Mouse (Mus musculus) gonadal fat pad, adult 2 months (tissue): ENCODE results near the gene Plppr3. TPM values are rescaled to one million over a fixed set of nuclear protein-coding genes. Genes with fewer than 3 reads are reported as not detected.

ENCODE experiments used
- DNase-seq: peaks from one replicate; pipeline ENCODE4 v3.0.0-alpha.2; 2012; ENCODE audit warnings: low read depth
- polyA plus RNA-seq: library from polyadenylated mRNA; depleted of rRNA; stranded (reverse); fragments of >200 nt; gene quantifications from 2 replicates; pipeline ENCODE4 v1.2.3, GENCODE M21; 2012; rRNA removed

Plppr3 gene
- polyA plus RNA-seq, 1 experiment, result 11.5 TPM

DNA sequence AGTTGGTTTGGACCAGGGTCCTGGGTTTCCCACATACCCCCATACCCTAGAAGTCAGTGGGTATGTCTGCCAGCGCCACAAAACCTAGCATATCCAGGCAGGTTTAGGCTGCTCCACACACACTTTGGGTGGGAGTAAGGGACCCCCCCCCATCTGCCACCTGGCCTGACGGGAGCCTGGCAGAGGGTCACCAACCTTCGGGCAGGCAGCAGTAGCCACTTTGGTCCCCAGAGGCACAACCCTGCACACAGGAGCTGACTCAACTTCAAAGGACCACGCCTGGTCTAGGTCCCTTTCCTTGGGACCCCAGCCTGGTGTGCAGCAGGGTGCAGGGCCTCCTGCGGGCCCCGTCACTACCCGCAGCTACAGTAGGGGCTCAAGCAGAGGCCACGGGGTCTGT lies 54.2 kb downstream of the Plppr3 start:
- DNase-seq, result no peak

DNA sequence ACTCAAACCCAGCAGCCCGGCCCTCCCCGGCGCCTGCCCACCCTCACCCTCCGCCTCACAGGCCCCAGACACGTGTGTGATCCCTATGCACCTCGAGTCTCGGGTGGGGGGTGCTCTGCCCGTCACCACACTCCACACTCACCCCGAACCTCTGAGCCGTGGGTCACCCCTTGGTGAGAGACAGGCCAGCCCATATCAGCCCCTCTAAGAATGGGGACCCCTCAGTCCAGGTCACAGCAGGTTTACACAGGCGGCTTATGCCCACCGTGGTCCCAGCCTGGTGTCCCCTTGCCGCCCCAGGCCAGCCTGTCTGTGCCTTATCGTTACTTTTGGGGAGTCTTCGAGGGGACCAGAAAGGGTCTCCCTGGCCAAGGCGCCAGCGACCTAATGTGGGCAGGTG lies 54.8 kb downstream of the Plppr3 start:
- no peak for DNase-seq

GRCm38 (mm10) chr10:79818225-79818624 lies 56.2 kb downstream of the Plppr3 start:
- DNase-seq, result no peak

DNA sequence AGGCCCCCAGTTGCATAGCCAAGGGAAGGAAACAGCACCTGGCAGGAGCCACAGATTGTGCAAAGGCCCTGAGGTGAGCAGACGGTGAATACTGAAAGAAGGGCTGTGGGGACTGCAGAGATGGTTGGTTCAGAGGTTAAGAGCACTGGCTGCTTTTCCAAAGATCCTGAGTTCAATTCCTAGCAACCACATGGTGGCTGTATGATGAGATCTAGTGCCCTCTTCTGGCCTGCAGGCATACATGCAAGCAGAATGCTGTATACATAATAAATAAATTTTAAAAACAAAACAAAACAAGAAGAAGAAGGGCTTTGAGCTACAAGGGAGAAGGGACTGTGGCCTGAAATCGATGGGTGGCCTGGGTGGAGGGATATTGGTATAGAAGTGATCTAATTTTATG lies 57.3 kb downstream of the Plppr3 start:
- DNase-seq, result no peak

DNA sequence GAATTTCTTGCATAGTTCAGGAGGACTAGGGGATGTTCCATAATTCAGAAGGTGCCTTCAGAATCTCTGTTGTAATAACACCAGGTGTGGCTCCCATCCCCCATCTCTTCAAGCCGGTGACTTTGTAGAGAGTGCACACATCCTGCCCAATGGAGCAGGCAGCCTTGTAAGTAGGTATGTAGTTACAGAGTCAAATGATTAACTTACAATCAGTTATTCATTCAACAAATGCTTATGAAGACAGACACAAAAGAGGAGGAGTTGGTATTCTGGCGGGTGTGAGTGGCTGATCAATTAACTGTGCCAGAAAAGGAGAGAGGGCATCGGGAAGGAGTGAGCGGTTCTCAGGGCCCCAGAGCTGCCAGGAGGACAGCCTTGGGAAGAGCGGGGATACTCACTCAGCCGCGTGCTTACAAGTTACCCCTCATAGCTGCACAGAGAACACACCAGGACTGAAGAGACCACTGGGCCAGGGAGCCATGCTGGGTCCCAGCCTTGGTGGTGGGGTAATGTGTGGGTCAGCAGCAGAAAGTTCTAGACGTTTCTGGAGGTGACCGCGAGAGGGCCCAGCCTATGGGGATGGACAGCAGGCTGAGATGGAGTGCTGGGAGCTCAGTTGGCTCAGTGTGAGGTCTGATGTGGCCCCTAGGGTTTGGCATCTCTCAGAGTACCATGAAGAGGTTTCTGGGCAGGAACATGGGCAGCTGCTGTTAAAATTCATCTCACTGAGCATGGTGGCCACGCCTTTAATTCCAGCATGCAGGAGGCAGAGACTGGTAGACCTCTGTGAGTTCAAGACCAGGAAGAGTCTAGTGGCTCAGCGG lies 58.6 kb downstream of the Plppr3 start:
- no peak for DNase-seq

GRCm38 (mm10) chr10:79814271-79814842 lies 60.1 kb downstream of the Plppr3 start:
- no peak for DNase-seq

DNA sequence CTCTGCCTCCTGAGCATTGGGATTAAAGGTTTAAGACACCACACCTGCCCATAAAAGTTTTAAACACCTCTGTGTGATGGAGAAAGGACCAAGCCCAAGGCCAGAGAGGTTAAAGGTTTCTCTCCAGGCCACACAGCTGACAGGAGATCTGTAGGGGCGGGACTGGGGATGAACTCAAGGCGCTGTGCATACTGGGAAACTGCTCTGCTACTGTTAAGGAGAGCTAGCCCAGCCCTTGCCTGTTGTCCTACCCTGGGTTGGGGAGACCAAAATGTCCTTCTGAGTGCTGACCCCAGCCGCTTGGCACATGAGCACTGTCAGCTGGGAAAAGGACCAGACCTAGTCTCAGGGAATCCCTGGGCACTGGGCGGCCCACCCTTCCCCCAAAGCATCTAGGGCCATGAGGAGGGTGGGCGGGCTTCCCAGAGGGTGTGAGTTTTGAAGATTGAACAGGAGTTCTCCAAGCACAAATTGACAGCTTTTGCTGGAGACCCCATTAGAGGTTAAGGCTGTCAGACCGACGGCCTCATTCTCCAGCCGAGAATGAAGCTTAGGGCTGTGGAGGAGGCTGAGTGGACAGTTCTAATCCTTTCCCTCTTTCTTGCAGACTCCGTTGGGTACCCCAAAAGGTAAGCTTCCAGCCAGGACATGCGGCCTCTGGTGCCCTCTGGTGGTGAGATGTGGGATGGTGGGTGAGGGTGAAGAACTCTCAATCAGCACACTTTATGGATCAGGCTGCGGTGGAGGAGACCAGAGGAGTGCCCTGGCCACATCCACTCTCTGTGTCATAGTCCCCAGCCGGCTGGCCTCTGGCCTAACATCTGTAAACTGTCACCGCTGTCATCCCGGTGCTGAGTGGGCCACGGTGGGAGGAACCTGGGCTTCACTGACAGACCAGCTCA lies 62.4 kb downstream of the Plppr3 start:
- no peak for DNase-seq

Other genes with a start within 250 kb of the Plppr3 start
- gene Shc2, start 236.7 kb downstream of the Plppr3 start, polyA plus RNA-seq, result 4.1 and 5.2 TPM in 2 replicates
- gene Odf3l2, start 228.9 kb downstream of the Plppr3 start, polyA plus RNA-seq, result not detected in 2 replicates
- gene Madcam1, start 210.1 kb downstream of the Plppr3 start, polyA plus RNA-seq, result 0.32 and 0.35 TPM in 2 replicates
- 52.4 and 53.2 TPM in 2 replicates for gene Tpgs1, start 205.3 kb downstream of the Plppr3 start, polyA plus RNA-seq
- 125 and 180 TPM in 2 replicates for gene Cdc34, start 192.4 kb downstream of the Plppr3 start, polyA plus RNA-seq
- gene Gzmm, start 185.6 kb downstream of the Plppr3 start, polyA plus RNA-seq, result 0.24 and 0.42 TPM in 2 replicates
- 595 and 686 TPM in 2 replicates for gene Bsg, start 170.1 kb downstream of the Plppr3 start, polyA plus RNA-seq
- gene Hcn2, start 158.0 kb downstream of the Plppr3 start, polyA plus RNA-seq, result 1.6 and 1.8 TPM in 2 replicates
- 39.4 and 48.1 TPM in 2 replicates for gene Polrmt, start 128.1 kb downstream of the Plppr3 start, polyA plus RNA-seq
- gene Fgf22, start 119.6 kb downstream of the Plppr3 start, polyA plus RNA-seq, result not detected in 2 replicates
- gene Rnf126, start 107.7 kb downstream of the Plppr3 start, polyA plus RNA-seq, result 80.0 and 102 TPM in 2 replicates
- 41.0 and 43.3 TPM in 2 replicates for gene Fstl3, start 97.4 kb downstream of the Plppr3 start, polyA plus RNA-seq
- gene Prss57, start 83.7 kb downstream of the Plppr3 start, polyA plus RNA-seq, result 0.13 and 0.23 TPM in 2 replicates
- 49.8 and 51.9 TPM in 2 replicates for gene Palm, start 81.1 kb downstream of the Plppr3 start, polyA plus RNA-seq
- gene Misp, start 53.6 kb downstream of the Plppr3 start, polyA plus RNA-seq, result 0.59 and 0.86 TPM in 2 replicates
- 207 and 326 TPM in 2 replicates for gene Ptbp1, start 20.2 kb downstream of the Plppr3 start, polyA plus RNA-seq
- gene Prtn3, start 158 bp downstream of the Plppr3 start, polyA plus RNA-seq, result 6.6 and 7.0 TPM in 2 replicates
- gene Elane, start 11.6 kb upstream of the Plppr3 start, polyA plus RNA-seq, result 0.56 and 0.74 TPM in 2 replicates
- gene Cfd, start 16.2 kb upstream of the Plppr3 start, polyA plus RNA-seq, result 6,877 and 11,546 TPM in 2 replicates
- gene Med16, start 34.3 kb upstream of the Plppr3 start, polyA plus RNA-seq, result 66.8 and 67.5 TPM in 2 replicates
- not detected in 2 replicates for gene Gm26602, start 36.2 kb upstream of the Plppr3 start, polyA plus RNA-seq
- 7.9 and 8.3 TPM in 2 replicates for gene Kiss1r, start 42.3 kb upstream of the Plppr3 start, polyA plus RNA-seq
- gene R3hdm4, start 46.6 kb upstream of the Plppr3 start, polyA plus RNA-seq, result 106 and 120 TPM in 2 replicates
- 3.2 and 3.7 TPM in 2 replicates for gene Arid3a, start 52.4 kb upstream of the Plppr3 start, polyA plus RNA-seq
- 33.0 and 42.6 TPM in 2 replicates for gene Wdr18, start 85.5 kb upstream of the Plppr3 start, polyA plus RNA-seq
- gene Grin3b, start 96.1 kb upstream of the Plppr3 start, polyA plus RNA-seq, result 0.36 and 0.46 TPM in 2 replicates
- 201 and 219 TPM in 2 replicates for gene Tmem259, start 109.7 kb upstream of the Plppr3 start, polyA plus RNA-seq
- gene Cnn2, start 114.0 kb upstream of the Plppr3 start, polyA plus RNA-seq, result 68.5 and 75.3 TPM in 2 replicates
- gene Abca7, start 121.9 kb upstream of the Plppr3 start, polyA plus RNA-seq, result 5.5 and 8.5 TPM in 2 replicates
- 16.4 and 20.1 TPM in 2 replicates for gene Arhgap45, start 142.0 kb upstream of the Plppr3 start, polyA plus RNA-seq
- gene Polr2e, start 165.2 kb upstream of the Plppr3 start, polyA plus RNA-seq, result 152 and 167 TPM in 2 replicates
- 721 and 1,178 TPM in 2 replicates for gene Gpx4, start 172.5 kb upstream of the Plppr3 start, polyA plus RNA-seq
- gene Sbno2, start 230.9 kb upstream of the Plppr3 start, polyA plus RNA-seq, result 32.3 and 38.6 TPM in 2 replicates
- 108 TPM in 2 replicates for gene Stk11, start 241.2 kb upstream of the Plppr3 start, polyA plus RNA-seq